Mouse (Mus musculus) limb, embryonic 15.5 days (tissue): ENCODE results near the gene Ctdspl. TPM values are rescaled to one million over a fixed set of nuclear protein-coding genes. Genes with fewer than 3 reads are reported as not detected.

Source experiments
- ATAC-seq: fragments of 200-750 bp; cut with Nextera tagmentation; 2 replicates; pipeline ENCODE4 v1.8.0; 2017; ENCODE audit warnings: low read depth, moderate TSS enrichment; ENCODE audit not compliant: insufficient number of reproducible peaks, low FRiP score, low TSS enrichment
- H3K27ac ChIP-seq: fragments of 300-500 bp; sonication (generic); 2 replicates; pipeline ENCODE4 v1.5.1; 2015; ENCODE audit warnings: moderate library complexity, mild to moderate bottlenecking, inconsistent platforms
- H3K27me3 ChIP-seq: fragments of 300-500 bp; sonication (generic); 2 replicates; pipeline ENCODE4 v1.6.1; 2015; ENCODE audit warnings: inconsistent platforms
- H3K36me3 ChIP-seq: fragments of 300-500 bp; sonication (generic); 2 replicates; pipeline ENCODE4 v1.6.1; 2015; ENCODE audit warnings: inconsistent platforms
- H3K4me1 ChIP-seq: fragments of 300-500 bp; sonication (generic); 2 replicates; pipeline ENCODE4 v1.6.1; 2015; ENCODE audit warnings: inconsistent platforms
- H3K4me2 ChIP-seq: fragments of 300-500 bp; sonication (generic); 2 replicates; pipeline ENCODE4 v1.6.1; 2015; ENCODE audit warnings: mild to moderate bottlenecking, inconsistent platforms
- H3K4me3 ChIP-seq: fragments of 300-500 bp; sonication (generic); 2 replicates; pipeline ENCODE4 v1.5.1; 2015; ENCODE audit warnings: mild to moderate bottlenecking, inconsistent platforms
- H3K9ac ChIP-seq: fragments of 300-500 bp; sonication (generic); 2 replicates; pipeline ENCODE4 v1.6.1; 2015; ENCODE audit warnings: inconsistent platforms
- H3K9me3 ChIP-seq: fragments of 300-500 bp; sonication (generic); 2 replicates; pipeline ENCODE4 v1.6.1; 2016; ENCODE audit warnings: inconsistent platforms
- WGBS: fragments of 180-500 bp; shearing (Covaris S2); methylation state at CpG from one replicate; pipeline ENCODE4 v1.1.7; 2015; 5-methylcytosine and 5-hydroxymethylcytosine counted together
- polyA plus RNA-seq: library from polyadenylated mRNA; unstranded; fragments of >200 nt; fragmentation: Nextera tagmentation; extraction: Ambion mirVana; gene quantifications from 2 replicates; pipeline ENCODE4 v1.2.1, GENCODE M21; 2015

Gene Ctdspl
- polyA plus RNA-seq, 1 experiment from 2014 or later: 19.2 TPM

- Histone ChIP-seq H3K4me3 (no peak overlapping the region), H3K27me3 (no peaks in the 10 kb centered on the region), H3K9ac (no peak overlapping the region), H3K9me3 (no peaks in the 10 kb centered on the region), H3K36me3 (peaks cover 70% of the 10 kb centered on the region), H3K4me2 (no peak overlapping the region), H3K27ac (no peak overlapping the region), H3K4me1 (0 out of 2 replicates have a peak, but pooled peaks cover 5% of the 10 kb centered on the region)
- no peak for ATAC-seq
- WGBS: 70% methylated on average over 15 of the region's 15 CpGs
Observed at GRCm38 (mm10) chr9:119073184-119073895, 147.1 kb downstream of the Ctdspl start.

- H3K4me1 ChIP-seq: peaks cover 5% of the 10 kb centered on the region; the same call in 1 of the 2 replicates
- no peaks in the 10 kb centered on the region for H3K9me3 ChIP-seq
- no peaks in the 10 kb centered on the region for H3K27me3 ChIP-seq
- ATAC-seq: no peak
- peaks cover 87% of the 10 kb centered on the region for H3K36me3 ChIP-seq
- H3K9ac ChIP-seq: no peak overlapping the region
- H3K4me3 ChIP-seq: no peak overlapping the region
- no peak overlapping the region for H3K27ac ChIP-seq
- 68% methylated on average over 16 of the region's 16 CpGs for WGBS
- H3K4me2 ChIP-seq: no peak overlapping the region
Observed at GRCm38 (mm10) chr9:119075685-119076084, 149.4 kb downstream of the Ctdspl start.

GRCm38 (mm10) chr9:119080040-119080675 is 153.9 kb downstream of the Ctdspl start:
- ATAC-seq: no peak
- 69% methylated on average over 5 of the region's 5 CpGs for WGBS
- H3K36me3 ChIP-seq: peaks cover 65% of the 10 kb centered on the region
- H3K4me2 ChIP-seq: no peak overlapping the region
- H3K4me3 ChIP-seq: no peak overlapping the region
- H3K9ac ChIP-seq: no peak overlapping the region
- H3K27me3 ChIP-seq: no peaks in the 10 kb centered on the region
- H3K4me1 ChIP-seq: peaks cover 14% of the 10 kb centered on the region
- H3K9me3 ChIP-seq: no peaks in the 10 kb centered on the region
- H3K27ac ChIP-seq: no peak overlapping the region

GRCm38 (mm10) chr9:119082039-119082438 is 155.8 kb downstream of the Ctdspl start:
- Histone ChIP-seq H3K9me3 (no peaks in the 10 kb centered on the region), H3K36me3 (peaks cover 49% of the 10 kb centered on the region), H3K27me3 (no peaks in the 10 kb centered on the region), H3K4me3 (no peak overlapping the region), H3K27ac (no peak overlapping the region), H3K9ac (no peak overlapping the region), H3K4me1 (peaks cover 17% of the 10 kb centered on the region), H3K4me2 (no peak overlapping the region)
- no peak for ATAC-seq
- WGBS: 16% methylated on average over 8 of the region's 8 CpGs

- no peak overlapping the region for H3K4me3 ChIP-seq
- H3K9me3 ChIP-seq: no peaks in the 10 kb centered on the region
- 69% methylated on average over 7 of the region's 7 CpGs for WGBS
- H3K27ac ChIP-seq: no peak overlapping the region
- H3K4me1 ChIP-seq: peaks cover 24% of the 10 kb centered on the region
- no peak overlapping the region for H3K9ac ChIP-seq
- no peaks in the 10 kb centered on the region for H3K27me3 ChIP-seq
- ATAC-seq: no peak
- no peak overlapping the region for H3K4me2 ChIP-seq
- H3K36me3 ChIP-seq: peaks cover 41% of the 10 kb centered on the region
Observed at GRCm38 (mm10) chr9:119082656-119083430, 156.6 kb downstream of the Ctdspl start.

GRCm38 (mm10) chr9:119083966-119084365 is 157.7 kb downstream of the Ctdspl start:
- H3K4me3 ChIP-seq: no peak overlapping the region
- H3K27ac ChIP-seq: no peak overlapping the region
- peaks cover 31% of the 10 kb centered on the region for H3K36me3 ChIP-seq
- no peak for ATAC-seq
- WGBS: 76% methylated on average over 10 of the region's 10 CpGs
- no peak overlapping the region for H3K4me2 ChIP-seq
- H3K9ac ChIP-seq: no peak overlapping the region
- H3K9me3 ChIP-seq: no peaks in the 10 kb centered on the region
- no peaks in the 10 kb centered on the region for H3K27me3 ChIP-seq
- peaks cover 33% of the 10 kb centered on the region for H3K4me1 ChIP-seq

GRCm38 (mm10) chr9:119086451-119086850 is 160.2 kb downstream of the Ctdspl start:
- WGBS: 45% methylated on average over 1 of the region's 1 CpGs
- H3K27ac ChIP-seq: no peak overlapping the region
- no peak overlapping the region for H3K9ac ChIP-seq
- H3K9me3 ChIP-seq: no peaks in the 10 kb centered on the region
- H3K27me3 ChIP-seq: no peaks in the 10 kb centered on the region
- H3K4me3 ChIP-seq: no peak overlapping the region
- H3K4me1 ChIP-seq: peaks cover 45% of the 10 kb centered on the region
- no peak overlapping the region for H3K4me2 ChIP-seq
- H3K36me3 ChIP-seq: peaks cover 13% of the 10 kb centered on the region
- ATAC-seq: no peak

- Histone ChIP-seq H3K27ac (no peak overlapping the region), H3K9me3 (no peaks in the 10 kb centered on the region), H3K27me3 (no peaks in the 10 kb centered on the region), H3K9ac (no peak overlapping the region), H3K36me3 (peaks cover 10% of the 10 kb centered on the region), H3K4me3 (no peak overlapping the region), H3K4me1 (peaks cover 51% of the 10 kb centered on the region), H3K4me2 (0 out of 2 replicates have a peak overlapping the region, but pooled peaks have one; percentile 68)
- no peak for ATAC-seq
- 86% methylated on average over 5 of the region's 5 CpGs for WGBS
Observed at GRCm38 (mm10) chr9:119087309-119087708, 161.1 kb downstream of the Ctdspl start.

- Histone ChIP-seq H3K4me2 (peak overlapping the region; percentile 68), H3K9ac (no peak overlapping the region), H3K4me3 (peak overlapping the region; percentile 43), H3K27ac (peak overlapping the region; percentile 86), H3K9me3 (no peaks in the 10 kb centered on the region), H3K27me3 (no peaks in the 10 kb centered on the region), H3K36me3 (peaks cover 10% of the 10 kb centered on the region), H3K4me1 (peaks cover 52% of the 10 kb centered on the region)
- ATAC-seq: peak; percentile 85
- WGBS: 1% methylated on average over 24 of the region's 24 CpGs
Observed at GRCm38 (mm10) chr9:119088148-119088801, 162.0 kb downstream of the Ctdspl start.

GRCm38 (mm10) chr9:119089437-119089836 is 163.2 kb downstream of the Ctdspl start:
- no peak for ATAC-seq
- Histone ChIP-seq H3K4me2 (no peak overlapping the region), H3K9me3 (no peaks in the 10 kb centered on the region), H3K36me3 (peaks cover 2% of the 10 kb centered on the region), H3K27ac (peak overlapping the region; percentile 60), H3K27me3 (no peaks in the 10 kb centered on the region), H3K9ac (no peak overlapping the region), H3K4me1 (peaks cover 63% of the 10 kb centered on the region), H3K4me3 (no peak overlapping the region)
- 67% methylated on average over 7 of the region's 7 CpGs for WGBS

GRCm38 (mm10) chr9:119090462-119090861 is 164.2 kb downstream of the Ctdspl start:
- Histone ChIP-seq H3K9me3 (no peaks in the 10 kb centered on the region), H3K36me3 (no peaks in the 10 kb centered on the region), H3K4me1 (peaks cover 64% of the 10 kb centered on the region), H3K27ac (no peak overlapping the region), H3K4me2 (no peak overlapping the region), H3K4me3 (no peak overlapping the region), H3K27me3 (no peaks in the 10 kb centered on the region), H3K9ac (no peak overlapping the region)
- no peak for ATAC-seq
- WGBS: 86% methylated on average over 5 of the region's 5 CpGs
